Mouse (Mus musculus): Measurements from ENCODE around the gene Rbm15b.

Gene Rbm15b

DNA sequence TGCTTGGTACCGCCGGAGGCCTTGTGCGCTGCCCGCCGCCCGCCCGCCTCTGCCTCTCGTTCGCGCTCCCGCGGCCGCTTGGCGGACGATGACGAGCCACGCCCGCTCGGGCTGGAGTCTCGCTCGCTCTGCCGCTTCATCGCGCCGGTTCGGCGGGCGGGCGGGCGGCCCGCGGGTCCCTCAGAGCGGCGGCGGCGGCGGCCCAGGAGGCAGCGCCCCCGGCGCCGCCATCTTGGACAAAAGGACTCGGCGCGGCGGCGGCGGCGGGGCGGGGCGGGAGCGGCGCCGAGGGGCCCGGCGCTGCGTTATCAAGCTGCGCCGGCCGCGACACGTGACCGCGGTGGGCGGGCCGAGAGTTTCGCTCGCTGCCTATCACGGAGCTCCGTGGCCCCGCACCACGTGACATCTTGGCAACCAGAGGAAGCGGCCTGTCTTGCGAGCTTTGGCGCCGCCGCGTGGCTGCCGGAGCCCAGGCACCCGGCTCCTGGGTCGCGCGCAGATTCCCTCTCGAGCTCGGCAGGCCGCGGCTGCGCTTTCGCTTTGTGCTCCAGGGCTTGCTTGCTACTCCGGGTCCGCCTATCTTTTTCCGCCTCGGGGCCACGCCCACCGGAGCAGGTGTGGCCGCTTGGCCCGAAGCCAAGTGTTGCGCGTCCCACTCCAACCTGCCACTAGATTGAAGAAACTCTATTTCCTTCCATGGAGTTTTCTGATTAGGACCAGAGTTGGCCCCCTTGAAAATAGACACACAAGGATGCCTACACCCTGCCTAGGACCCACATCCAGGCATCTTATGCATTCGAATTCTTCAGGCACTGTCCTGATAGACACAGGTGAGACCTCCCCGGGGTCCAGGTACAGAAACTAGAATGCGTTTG lies at the start of gene Rbm15b:
TSS of gene Rbm15b (minus strand) at position 601 of the 875 bp plus-strand sequence.
- peak; percentile 97 for DNase-seq (ENCODE audit: low spot score)

DNA sequence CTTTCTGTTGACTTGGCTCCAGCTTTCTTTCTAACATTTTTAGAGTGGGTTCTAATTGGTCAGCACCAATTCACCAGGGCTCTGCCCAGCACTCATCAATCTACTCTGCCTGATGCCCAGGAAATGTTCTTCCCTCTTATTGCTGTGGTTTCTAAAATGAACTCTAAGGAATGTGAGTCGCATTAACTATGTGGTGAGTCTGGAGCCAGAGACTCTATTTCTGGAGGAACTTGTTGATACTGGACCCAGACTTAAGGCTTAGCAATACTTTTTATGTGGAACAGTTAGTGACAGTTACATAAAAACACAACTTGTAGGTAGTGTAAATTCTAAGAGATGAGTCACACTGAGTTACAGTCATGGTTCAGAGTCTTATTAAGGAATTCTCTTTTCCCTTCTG lies 47.8 kb upstream of the Rbm15b start:
- DNase-seq (ENCODE audit: low spot score): no peak

DNA sequence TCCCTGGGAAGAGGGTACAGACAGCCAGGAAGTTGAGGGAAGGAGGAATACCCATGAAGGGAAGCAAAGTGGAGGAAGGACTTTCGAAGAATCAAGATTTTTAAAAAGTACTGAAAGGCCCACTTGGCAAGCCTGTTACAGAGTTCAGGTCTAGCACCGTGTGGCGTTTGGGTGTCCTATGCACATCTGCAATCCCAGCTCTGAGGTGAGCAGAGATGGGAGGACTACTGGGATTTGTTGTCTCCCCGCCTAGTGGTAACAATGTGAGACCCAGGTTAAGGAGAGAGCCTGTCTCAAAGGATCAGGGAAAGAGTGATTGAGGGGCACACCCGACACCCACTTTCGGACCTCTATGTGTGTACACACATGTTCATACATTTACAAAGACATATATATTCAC lies 27.6 kb upstream of the Rbm15b start:
- no peak for DNase-seq (ENCODE audit: low spot score)

DNA sequence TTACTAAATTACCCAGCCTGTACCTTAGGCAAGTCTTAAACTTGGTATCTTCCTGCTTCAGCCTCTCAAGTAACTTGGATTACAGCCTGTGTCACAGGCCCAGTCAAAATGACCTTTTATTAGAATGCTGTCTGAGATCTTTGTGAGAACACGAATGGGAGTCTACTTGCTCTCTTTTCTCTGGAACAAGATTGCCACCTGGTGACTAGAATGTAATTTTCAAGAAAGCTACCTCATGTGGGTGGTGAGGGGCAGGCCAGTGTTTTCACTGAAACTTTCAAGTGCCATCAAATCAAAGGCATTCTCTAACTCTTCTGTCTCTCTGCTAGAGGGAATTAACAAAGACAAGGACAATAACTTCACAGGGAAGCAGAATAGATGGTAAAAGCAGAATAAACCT lies 26.5 kb upstream of the Rbm15b start:
- no peak for DNase-seq (ENCODE audit: low spot score)

DNA sequence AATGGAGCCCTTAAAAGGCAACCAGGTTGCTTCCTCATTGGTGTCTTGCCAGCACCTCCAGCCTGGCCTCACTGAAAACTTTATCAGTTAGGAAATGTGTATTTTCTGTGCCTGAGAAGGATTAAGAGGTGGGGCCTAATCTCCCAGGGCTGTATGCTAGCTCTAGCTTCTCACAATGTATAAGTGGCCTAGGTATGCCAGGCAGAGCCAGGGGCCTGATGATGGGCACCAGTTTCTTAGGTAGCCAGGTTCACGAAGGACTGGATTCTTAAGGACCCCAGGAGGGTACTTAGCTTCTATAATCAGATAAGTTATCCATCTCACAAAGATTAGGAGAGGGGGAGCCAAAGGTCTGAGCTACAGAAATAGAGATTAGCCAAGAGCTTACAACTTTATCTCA lies 24.4 kb upstream of the Rbm15b start:
- no peak for DNase-seq (ENCODE audit: low spot score)

DNA sequence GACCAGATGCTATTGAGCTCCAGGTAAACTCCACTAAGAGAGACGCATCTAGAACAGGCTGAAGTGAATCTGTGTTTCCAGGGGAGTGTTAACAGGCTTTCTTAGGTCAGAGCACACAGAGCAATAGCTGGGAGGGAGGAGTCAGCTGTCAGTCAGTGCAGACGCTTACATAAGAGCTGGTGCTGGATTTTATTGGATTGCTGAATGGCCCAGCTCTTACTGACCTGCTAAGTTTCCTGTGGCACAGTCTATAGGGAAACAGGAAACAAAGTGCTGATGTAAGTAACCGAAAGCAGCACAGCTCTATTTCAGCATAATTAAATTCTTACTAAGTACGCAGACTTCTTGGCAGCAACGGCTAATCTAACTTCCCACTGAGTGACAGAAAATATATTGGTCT lies 21.5 kb upstream of the Rbm15b start:
- DNase-seq (ENCODE audit: low spot score): no peak

DNA sequence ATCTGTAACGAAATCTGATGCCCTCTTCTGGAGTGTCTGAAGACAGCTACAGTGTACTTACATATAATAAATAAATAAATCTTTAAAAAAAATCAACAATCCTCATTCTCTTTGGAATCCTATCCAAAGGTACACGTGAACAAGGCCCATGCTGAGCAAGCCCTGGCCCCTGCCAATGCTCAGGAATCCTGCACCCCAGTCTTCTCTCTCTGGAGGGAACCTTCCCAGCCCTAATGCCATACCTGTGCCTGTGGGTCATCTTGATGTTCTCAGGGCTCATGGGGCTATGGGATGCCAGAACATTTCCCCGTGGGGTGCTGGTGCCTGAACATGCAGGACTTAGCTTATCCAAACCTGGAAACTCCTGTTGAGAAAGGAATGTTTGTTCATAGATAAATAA lies 20.9 kb upstream of the Rbm15b start:
- DNase-seq (ENCODE audit: low spot score): no peak

DNA sequence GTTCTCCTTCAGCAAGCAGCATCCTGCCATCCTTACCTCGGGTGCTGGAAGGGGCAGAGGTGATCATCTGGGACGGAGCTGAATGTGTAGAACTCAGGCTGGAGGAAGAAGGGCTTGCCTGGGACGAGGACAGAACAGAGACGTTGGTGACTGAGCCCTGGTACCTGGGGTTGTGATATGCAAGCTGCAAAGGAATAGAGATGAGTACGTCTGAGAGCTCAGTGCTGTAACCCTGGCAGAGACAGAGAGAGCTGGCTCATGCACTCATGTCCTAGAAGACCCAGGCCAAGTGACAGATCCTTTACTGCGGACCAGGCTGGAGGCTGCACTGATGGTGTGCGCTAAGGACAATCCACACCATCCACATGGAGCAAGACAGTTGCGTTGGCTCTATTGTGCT lies 19.4 kb upstream of the Rbm15b start:
- DNase-seq (ENCODE audit: low spot score): no peak

DNA sequence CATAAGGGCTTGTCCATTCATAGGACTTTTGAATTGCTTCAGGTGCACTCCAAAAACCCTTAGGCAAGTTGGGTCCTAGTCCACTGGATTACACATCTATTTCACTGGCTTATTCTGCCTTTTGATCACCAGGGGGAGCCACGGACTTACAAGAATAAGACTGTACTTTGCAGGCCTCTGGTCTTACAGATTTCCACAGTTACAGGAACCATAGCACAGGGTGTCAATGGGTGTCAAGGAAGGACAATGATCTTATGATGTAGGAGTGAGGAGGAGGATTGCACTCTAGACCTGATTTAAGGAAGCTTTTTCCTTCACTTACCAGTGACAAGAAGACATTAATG lies 16.5 kb upstream of the Rbm15b start:
- DNase-seq (ENCODE audit: low spot score): no peak

DNA sequence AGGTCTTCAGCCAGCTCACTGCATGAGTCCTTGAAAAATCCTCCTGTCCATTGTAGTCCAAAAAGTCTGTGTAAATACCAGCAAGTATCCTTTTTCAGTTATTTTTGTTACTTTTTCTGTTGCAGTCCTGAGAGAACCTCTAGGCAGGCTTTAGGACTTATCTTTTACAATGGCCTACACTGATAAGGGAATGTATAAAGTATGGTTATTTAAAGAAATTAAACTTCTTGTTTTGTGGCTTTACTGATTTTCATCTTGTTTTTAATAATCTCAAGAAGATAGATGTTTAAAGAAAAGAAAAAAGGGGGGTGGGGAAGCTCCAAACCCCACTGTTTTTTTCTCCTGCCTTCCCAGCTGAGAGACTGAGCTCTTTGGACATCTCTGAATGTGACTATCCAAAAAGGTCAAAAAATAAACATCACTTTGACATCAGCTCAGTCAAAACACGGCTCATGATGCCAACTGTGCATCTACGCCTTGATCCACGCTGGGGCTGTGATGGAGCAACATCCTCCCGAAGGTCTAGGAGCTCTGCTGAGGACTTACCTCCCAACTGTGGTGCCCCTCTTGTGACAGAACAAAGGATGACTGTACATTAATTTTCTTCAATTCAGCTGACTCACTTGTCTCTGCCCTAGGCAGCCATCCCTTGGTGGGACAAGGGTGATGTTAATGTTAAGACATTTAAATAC lies 16.0 kb upstream of the Rbm15b start:
- DNase-seq (ENCODE audit: low spot score): no peak

DNA sequence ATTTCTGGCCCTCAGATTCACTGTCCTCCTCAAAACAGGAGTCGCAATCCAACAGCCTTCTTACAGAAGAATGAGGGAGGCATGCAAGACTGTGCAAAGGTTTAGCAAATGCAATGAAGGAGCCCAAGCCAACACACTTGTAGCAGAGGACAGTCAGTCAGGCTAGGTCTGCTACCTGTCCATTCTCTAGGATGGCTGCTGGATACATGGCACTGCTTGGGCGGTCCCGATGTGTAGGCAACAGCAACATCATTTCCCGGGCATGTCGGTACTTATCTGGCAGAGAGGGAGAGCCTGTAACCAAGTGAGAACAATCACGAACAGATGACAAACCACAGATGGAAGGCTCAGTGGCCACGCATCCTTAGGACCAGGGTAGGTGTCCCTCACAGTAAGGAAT lies 14.4 kb upstream of the Rbm15b start:
- no peak for DNase-seq (ENCODE audit: low spot score)

DNA sequence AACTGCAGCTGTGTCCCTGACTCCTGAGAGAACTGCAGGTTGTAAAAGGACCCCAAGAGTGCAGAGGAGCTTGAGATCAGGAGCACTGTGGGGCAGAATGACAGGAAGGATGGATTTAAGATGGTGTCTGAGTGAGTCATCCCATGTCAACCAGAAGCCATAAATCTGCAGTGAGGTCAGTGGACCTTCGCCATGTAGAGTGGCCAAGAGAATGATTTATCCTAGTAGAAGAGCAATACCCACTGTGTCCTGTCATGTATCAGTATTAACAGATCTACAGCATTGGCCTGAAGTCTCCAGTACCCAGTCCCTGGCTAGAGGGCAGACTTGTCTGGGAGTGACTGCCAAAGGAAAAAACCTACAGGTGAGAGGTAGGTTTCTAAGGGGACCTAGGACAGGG lies 11.7 kb upstream of the Rbm15b start:
- DNase-seq (ENCODE audit: low spot score): no peak

DNA sequence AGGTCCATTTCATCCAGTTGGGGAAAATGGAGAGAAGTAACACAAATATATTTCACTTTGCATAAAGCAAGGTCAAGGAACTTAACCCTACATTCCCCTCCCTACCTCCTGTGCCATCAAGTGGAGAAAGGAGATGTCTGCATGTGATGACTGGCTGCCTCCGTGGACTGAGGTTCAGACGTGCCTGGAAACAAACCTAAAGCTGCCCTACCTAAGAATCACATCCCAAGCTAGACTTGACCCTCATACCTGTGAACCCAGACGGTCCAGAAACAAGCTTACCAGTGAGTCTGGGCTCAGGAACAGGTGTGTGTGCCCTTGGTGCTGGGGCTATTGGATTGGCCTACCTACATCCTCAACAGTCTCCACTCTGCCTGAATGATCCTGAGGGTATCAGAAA lies 6.1 kb upstream of the Rbm15b start:
- no peak for DNase-seq (ENCODE audit: low spot score)

DNA sequence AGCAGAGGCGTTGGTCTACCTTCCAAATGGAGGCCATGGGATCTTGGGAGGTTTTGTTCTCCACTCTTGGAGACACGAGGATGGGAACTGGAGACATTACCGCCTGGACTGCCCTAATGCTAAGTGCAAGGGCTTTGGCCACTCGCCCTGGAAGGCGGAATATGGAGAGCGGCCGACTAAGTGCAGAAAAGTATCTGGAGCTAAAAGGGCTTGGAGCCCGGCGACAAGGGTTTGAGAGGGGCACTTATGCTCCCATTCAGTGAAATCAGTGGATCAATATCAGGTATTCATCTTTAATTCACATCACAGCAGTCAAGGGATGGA lies 5.3 kb upstream of the Rbm15b start:
- DNase-seq (ENCODE audit: low spot score): no peak

DNA sequence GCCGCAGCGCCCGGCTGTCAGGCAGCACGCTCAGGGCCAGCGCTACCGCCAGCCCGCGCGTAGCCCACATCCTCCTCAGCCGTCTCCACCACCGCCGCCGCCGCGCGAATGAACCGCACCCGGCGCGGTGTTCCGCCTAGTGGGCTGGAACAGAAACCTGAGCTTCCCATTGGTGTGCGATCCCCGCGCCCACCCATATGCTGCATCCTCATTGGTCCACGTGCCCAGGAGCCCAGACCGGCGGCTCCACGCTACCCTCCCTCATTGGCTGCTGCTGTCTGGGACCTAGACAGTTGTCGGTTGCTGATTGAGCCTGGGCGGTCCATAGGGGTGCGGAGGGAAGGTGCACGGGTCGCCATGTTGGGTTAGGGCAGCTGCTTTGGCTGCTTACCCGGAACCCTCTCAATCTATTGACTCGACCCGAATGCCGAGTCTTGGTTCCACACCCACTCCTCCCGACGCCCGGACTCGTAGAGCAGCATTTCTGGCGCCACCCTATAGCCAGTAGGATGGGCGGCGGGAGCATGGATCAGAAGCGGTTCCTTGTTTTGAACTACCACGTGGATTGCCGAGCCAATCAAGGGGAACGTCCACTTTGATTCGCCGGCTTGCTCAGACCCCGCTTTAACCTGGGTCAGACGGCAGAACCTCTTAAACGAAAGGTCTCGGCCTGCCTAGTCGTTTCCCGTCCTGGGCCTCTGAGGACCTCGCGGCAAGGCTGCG lies 4.8 kb upstream of the Rbm15b start, which contains the start of gene Manf:
TSS of gene Manf (minus strand) at position 151 of the 723 bp plus-strand sequence.
- DNase-seq (ENCODE audit: low spot score): peak; percentile 98

DNA sequence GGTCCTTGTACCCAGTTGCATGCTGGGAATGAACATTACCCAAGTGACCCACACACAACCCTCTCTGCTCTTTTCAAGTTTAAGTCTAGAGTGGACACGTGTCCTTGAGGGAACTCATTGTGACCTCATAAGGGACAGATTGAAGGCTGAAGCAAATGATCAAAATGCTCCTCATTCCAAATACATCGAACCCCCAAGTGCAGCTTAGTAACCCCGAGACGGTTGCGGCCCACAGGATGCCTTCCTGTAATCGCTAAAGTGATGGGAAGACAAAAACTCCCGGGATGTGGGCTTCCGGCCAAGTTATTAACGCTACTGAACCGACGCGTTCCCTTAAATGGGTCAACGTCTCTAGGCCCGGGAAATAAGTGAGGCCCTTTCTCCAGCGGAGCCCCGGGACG lies 4.1 kb upstream of the Rbm15b start:
- DNase-seq (ENCODE audit: low spot score): no peak

DNA sequence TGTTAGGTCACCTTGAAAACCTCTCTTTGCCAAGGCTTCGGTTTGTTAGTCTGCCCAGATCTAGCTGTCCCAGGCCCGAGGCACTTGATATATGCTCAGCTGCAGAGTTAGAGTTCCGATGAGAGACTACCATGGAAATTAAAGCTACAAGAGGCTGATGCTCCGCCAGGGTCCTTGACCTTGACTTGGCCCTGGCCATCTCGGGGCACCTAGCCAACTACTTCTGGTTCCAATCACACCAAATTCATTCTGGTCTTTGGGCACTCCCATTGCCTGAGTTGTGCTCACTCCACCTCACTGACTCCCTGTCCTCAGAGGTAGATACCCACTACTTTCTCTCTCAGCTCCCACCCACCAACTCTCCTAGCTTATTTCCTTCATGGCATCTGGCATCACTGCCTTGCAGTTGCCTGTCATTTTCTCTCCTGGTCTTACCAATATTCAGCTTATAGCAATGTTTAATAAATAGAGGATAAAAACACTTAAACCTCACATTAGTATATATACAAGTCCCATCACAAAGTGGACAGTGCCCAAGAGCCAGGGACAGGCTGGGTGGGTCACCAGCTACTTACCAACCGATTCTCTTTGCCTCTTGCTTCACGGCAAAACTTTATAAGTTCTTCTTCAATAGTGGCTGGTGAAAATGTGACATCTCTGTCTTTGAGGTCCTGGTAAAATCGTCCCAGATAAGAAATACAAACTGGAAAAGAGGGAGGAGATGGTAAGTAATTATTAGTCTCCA lies 3.4 kb upstream of the Rbm15b start:
- peak; percentile 47 for DNase-seq (ENCODE audit: low spot score)

DNA sequence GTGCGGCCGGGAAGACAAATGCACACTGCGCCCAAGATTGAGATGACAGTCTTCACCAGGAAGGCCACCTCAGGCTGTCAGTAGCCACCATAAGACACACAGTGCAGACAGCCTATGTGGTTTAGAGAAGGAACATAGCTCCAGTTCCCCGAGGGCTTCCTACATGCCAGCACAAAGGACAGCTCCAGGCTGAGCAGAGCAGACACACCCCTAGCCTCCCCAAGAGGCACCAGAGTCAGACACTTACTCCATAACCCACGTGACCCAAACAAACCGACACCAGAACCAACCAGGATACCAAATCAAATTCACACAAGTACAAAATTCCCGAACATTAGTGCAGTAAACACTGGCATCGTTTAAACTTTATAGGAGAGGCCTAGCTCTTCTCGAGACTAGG lies 2.1 kb upstream of the Rbm15b start:
- no peak for DNase-seq (ENCODE audit: low spot score)

DNA sequence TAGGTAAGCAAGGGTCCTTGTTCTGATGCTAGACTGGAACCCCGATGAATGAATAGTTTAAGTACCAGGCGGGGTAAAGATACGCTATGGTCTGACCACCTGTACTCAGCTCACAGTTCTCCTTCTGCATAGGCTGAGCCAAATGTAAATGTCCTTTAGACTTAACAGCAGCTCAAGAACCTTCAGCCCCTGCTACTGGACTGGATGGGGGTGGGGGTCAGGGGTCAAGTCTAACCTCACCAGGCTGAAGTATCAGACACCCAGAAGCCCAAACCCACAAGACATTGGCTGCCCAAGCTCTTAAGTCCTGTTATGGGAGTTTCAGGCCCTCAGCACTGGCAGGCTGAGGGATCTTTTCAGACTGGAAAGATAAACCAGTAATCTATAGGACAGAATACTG lies 1.1 kb upstream of the Rbm15b start:
- DNase-seq (ENCODE audit: low spot score): no peak

DNA sequence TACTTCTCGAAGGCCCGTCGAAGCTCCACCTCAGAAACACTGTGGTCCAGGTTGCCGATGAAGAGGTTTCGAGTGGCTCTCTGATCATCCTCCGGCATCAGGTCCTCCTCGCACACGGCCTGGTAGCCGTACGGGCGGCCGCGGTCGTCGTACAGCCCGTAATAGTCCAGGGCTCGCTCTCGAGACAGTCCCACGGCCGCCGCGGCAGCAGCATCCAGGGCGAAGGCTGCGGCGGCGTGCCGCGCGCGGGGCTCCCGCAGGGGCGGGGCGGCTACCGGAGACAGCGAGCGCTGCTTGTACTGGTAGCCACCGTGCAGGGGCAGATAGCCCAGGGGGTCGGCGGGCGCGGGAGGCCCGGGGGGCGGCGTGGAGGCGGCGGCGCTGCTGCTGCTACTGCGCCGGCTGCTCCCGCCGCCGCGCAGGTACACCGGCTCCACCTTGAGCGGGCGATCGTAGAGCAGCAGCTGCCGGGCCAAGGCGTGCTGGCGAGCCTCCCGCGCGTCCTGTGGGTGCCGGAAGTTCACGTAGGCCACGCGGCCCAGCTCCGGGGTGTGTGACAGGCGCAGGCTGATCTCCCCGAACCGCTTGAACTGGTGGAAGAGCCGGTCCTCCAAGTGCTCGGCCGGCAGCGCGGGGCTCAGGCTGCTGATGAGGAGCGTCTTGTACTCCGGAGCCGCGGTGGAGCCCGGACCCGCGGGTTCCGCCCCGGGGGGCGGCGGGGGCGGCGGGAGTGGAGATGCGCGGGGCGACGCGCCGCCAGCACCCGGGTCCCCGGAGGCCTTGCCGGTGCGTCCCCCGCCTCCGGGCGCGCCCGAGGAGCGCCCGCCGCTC lies 1.1 kb downstream of the Rbm15b start:
- DNase-seq (ENCODE audit: low spot score): no peak

Measured in ovary, adult 18-20 months (tissue).